Mouse (Mus musculus) hindlimb bud, embryonic 11.5 days (tissue): ENCODE data around the gene Sparc.
"Not testable (repeated sequence)": the region's sequence is repeated elsewhere in the genome, so short reads cannot be mapped to it uniquely, and the experiment has no call there.

Source experiments
- DNase-seq: peaks from one replicate; pipeline ENCODE4 v3.0.0-alpha.2; 2012; ENCODE audit warnings: low read depth, low spot score; ENCODE audit errors: extremely low spot score

Sparc gene

DNA sequence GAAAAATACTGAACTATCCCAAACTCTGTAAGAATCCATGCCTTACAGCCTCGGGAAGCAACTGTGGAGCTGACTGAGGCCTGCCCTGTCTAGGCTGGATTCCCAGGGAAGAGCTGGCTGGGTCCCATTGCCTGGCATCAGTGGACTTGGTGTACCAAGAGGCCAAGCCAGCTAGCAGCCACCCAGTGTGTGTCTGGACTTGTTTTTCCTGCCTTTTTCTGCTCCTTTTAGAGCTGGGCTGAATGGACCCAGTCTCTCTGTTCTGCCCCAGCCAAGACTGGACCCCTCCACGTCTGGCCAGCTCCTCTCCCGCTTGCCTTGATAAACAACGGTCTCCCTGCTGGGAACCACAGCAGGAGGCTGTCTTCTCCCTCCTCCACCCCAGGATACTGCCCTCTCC lies 15.0 kb upstream of the Sparc start:
- DNase-seq, result no peak

DNA sequence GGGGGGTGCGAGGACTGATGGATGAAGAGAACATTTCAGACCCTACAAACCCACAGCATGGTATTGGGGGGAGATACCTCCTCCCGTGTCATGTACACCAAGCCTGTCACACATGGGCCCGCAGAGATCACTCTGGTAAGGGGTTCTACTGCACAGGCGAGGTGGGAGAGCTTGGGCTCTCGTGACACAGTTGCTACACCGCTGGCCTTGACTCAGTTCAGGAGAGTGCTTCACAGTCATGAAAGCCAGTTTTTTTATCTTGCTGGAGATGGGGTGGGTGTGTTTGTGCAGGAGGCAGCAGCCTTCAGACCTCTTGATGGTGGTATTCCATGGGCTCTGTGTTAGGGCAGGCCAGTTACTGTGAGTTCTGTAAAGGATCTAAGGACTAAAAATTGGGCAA lies 13.1 kb upstream of the Sparc start:
- no peak for DNase-seq

DNA sequence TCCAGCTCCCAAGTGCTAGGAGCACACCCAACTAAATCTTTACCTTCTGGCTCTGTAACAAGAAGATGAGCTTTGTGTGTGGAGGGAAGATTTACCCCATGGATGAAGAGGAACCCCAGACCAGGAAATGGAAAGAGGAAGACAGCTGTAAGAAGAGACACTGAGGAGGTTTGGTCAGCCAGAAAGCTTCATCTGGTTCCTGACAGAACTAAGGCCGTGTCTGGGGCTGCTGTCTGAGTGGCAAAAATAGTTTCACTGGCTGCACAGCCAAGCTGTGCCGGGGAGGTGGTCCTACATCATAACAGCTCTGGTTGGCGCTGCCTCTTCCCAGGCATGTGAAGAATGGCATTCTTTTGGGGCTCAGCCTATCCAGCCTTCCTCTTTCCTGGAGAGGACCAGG lies 10.0 kb upstream of the Sparc start:
- no peak for DNase-seq

GRCm38 (mm10) chr11:55429973-55430372 lies 7.0 kb upstream of the Sparc start:
- no peak for DNase-seq

GRCm38 (mm10) chr11:55428186-55429012 lies 5.4 kb upstream of the Sparc start:
- no peak for DNase-seq

DNA sequence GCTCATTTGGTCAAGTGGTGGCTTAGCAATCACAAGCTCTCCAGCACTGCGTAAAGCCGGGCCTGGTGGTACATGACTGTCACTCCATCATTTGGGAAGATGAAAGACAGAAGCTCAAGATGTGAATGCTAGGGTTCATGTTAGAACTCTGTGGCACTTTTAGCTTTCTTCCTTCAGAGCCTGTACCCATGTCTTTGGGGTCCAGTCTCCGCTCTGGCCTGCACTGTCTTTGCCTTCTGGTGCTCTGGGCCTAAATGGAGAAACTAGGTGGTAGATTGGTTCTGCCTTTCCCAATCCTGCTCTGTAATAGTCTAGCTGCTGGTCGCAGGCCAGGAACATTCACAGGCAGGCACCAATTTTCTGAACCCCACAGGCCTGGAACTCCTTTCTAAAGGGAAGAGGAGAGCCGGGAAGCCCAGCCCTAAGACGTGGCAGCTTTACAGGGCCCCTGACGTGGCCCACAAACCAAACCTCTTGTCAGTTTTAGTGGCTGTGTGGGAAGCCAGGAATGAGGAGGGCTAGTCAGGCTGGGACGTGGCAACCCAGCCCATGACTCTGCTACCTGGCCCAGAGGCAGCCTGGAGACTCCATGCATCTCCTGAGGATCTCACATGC lies 1.9 kb upstream of the Sparc start:
- DNase-seq, result no peak

GRCm38 (mm10) chr11:55423756-55424155 lies 773 bp upstream of the Sparc start:
- no peak for DNase-seq

DNA sequence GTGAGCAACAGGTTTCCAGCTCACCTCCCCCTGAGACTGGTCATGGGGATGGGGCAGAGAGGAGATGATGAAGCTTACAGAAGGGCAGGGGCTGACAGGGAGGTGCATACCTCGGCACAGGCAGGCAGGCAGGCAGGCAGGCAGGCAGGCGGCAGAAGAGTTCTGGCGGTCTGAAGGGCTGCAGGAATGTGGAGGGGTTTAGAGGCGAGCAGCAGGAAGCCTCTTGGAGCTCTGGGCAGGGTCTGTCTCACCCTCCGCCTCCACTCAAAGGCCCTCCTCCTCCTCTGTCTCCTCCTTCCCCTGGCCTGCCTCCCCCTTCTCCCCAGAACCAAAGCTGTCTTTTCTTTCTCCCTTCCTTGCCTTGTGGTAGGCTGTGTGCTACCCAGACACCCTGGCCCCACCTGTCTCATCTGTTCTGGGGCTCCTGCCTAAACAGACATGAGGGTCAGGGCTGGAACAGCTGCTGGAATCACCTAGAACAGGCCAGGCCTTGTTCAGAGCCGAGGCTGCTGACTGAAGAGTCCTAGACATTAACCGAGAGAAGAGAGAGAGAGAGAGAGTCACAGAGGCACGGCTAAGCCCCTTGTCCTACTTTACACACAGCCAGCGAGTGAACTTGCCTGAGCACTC lies 3.2 kb downstream of the Sparc start:
- no peak for DNase-seq

- no peak for DNase-seq
Measured at GRCm38 (mm10) chr11:55419296-55419677, 3.7 kb downstream of the Sparc start.

GRCm38 (mm10) chr11:55418704-55419061 lies 4.3 kb downstream of the Sparc start:
- no peak for DNase-seq

GRCm38 (mm10) chr11:55417898-55418703 lies 4.9 kb downstream of the Sparc start:
- DNase-seq, result no peak

DNA sequence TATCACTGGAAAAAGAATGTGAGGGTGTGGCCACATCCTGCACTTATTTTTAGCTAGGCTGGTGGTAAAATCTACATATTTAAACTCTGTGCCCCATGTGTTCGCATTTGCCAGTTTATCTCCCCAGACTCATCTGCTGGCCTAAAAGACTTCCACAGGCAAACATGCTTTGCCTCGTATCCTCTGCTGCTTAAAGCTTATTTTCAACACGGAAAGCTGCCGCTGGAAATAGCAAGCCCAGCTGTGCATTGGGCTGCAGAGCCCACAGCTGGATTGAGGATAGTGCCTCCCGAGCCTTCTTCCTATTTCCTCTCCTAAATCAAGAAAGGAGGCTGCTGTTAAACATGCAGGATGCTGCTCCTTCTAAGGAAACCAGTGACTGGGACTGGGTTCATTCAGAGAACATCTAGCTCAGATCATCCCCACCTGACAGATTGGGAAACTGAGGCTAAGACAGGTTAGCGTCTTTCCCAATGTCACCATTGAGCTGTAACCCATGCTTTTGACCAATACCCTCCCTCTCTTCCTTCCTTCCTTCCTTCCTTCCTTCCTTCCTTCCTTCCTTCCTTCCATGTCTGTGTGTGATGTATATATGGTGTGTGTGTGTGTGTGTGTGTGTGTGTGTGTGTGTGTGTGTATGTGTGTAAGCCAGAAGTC lies 6.2 kb downstream of the Sparc start:
- no peak for DNase-seq

DNA sequence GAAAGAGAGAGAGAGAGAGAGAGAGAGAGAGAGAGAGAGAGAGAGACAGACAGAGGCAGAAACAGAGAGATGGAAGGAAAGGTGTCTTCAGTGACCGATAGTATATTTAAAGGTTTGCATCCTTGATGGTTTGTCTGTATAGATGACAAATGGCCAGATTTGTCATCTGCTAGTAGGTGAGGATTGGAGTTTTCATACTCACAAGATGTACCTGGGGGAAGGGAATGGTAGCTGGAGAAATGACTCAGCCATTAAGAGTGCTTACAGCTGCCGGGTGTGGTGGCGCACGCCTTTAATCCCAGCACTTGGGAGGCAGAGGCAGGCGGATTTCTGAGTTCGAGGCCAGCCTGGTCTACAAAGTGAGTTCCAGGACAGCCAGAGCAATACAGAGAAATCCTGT lies 7.3 kb downstream of the Sparc start:
- DNase-seq, result not testable (repeated sequence)

DNA sequence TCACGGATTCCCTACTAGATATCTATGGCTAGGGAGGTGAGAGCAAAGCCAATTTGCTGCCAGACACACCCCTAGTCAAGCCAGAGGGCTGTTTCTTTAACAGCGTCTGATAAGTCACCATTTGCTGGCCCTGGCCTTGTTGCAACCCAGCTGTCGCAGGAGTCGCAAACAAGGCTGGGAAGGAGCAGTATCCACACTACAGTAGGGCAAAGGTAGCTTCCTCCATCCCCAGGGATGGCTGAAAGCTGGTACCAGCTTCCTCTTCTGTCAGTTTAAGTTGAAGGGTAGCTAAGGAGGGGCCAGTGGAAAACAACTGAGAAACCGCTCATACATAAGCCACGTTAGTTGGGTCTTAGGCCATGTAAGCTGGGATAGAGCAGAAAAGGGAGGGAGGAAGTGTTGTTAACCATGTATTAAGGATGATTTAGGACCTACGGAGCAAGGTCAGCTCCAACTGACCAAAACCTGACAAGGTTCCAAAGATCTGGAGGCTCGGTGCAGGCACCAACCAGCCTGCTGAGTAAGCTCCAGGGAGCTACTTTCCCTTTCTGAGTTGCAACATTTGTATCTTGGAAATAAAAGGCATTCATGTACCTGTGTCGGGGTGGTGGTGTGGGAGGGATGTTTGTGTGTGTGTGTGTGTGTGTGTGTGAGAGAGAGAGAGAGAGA lies 7.8 kb downstream of the Sparc start:
- no peak for DNase-seq

- no peak for DNase-seq
Measured at GRCm38 (mm10) chr11:55414314-55414713, 8.7 kb downstream of the Sparc start.

DNA sequence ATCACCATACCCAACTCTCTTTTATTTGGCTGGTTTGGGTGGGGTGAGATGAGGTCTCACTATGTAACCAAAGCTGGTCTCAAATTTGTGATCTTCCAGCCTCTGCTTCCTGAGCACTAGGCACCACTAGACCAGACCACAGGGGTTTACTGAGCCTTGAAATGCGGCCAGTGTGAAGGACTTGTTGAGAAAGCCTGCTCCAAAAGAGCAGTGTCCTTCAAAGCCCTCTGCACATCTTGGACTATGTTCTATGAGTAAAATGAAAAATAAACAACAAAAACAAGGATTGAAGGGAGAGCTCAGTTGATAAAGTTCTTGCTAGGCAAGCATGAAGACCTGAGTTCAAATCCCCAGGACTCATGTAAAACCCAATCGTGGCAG lies 9.6 kb downstream of the Sparc start:
- no peak for DNase-seq

GRCm38 (mm10) chr11:55412680-55413415 lies 10.1 kb downstream of the Sparc start:
- DNase-seq, result no peak

DNA sequence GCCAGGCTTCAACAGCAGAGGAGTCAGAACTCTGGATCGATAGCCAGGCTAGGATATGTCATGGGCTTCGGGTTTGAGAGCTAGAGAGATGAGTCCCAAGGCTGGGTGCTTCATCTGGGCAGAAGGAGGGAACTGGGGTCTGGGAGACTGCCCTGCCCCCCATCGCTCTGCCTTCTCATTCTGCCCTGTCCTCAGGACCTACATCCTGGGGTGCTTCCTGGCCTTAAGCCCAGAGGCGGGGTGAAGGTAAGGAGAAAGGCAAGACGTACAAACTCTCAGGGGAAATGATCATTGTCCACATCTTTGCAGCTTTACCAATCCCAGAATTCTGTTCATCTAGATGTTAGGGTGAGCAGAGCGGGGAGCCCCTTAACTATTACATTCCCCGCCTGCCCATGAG lies 10.9 kb downstream of the Sparc start:
- DNase-seq, result no peak

- DNase-seq, result no peak
Measured at GRCm38 (mm10) chr11:55410502-55410901, 12.5 kb downstream of the Sparc start.

DNA sequence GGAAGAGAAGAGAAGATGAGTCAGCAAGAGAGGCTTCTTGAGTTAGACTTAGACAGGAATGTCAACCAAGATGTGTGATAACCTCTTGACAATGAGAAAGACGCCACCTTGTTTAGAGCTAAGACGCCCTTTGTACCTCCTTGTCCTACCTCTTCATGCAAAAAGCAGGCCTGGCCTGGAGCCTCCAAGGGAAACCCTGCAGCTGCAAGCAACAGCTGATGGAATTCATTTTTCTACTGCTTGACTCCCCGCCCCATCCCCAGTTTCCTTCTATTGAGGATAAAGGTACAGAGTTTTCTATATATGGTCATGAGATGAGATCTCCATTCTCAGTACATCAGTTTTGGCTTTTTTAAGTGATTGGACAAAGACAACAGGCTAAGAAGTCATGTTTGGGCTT lies 13.0 kb downstream of the Sparc start:
- DNase-seq, result no peak
